Mouse (Mus musculus): ENCODE results near the gene Olfml2a. TPM values are rescaled to one million over a fixed set of nuclear protein-coding genes. Genes with fewer than 3 reads are reported as not detected.
A peak's percentile ranks its signal among the peaks of the same experiment; 100 is the strongest.

Olfml2a gene
- polyA plus RNA-seq, 1 experiment from 2014 or later = 2.7 TPM

GRCm38 (mm10) chr2:38916947-38917691, 14.7 kb upstream of the Olfml2a start:
- H3K9ac ChIP-seq = no peak overlapping the region
- H3K4me1 ChIP-seq (ENCODE audit: insufficient read depth) = no peaks in the 10 kb centered on the region
- no peak overlapping the region for H3K4me3 ChIP-seq (ENCODE audit: low read depth, low read length)
- H3K27me3 ChIP-seq (ENCODE audit: insufficient read depth, low read length) = no peaks in the 10 kb centered on the region
- H3K9me3 ChIP-seq (ENCODE audit: low read depth, low read length) = no peaks in the 10 kb centered on the region
- no peak for TF ChIP-seq CTCF (IDR thresholded peaks at IDR 0.05; ENCODE audit: low read depth)
- no peak overlapping the region for H3K4me2 ChIP-seq
- DNase-seq = no peak
- H3K27ac ChIP-seq (ENCODE audit: low read depth) = no peak overlapping the region
- 39% methylated on average over 4 of the region's 4 CpGs for WGBS
- no peaks in the 10 kb centered on the region for H3K36me3 ChIP-seq (ENCODE audit: insufficient read depth)
- no peak for ATAC-seq (ENCODE audit: insufficient read depth)

- no peak for ATAC-seq (ENCODE audit: insufficient read depth)
- no peak for TF ChIP-seq CTCF (IDR thresholded peaks at IDR 0.05; ENCODE audit: low read depth)
Observed at GRCm38 (mm10) chr2:38921374-38921773, 10.4 kb upstream of the Olfml2a start.

GRCm38 (mm10) chr2:38923471-38923870, 8.3 kb upstream of the Olfml2a start:
- Histone ChIP-seq H3K9ac (no peak overlapping the region), H3K27me3 (ENCODE audit: insufficient read depth, low read length) (peaks cover 21% of the 10 kb centered on the region), H3K4me2 (no peak overlapping the region), H3K36me3 (ENCODE audit: insufficient read depth) (no peaks in the 10 kb centered on the region), H3K27ac (ENCODE audit: low read depth) (no peak overlapping the region), H3K4me1 (ENCODE audit: insufficient read depth) (no peaks in the 10 kb centered on the region), H3K9me3 (ENCODE audit: low read depth, low read length) (no peaks in the 10 kb centered on the region), H3K4me3 (ENCODE audit: low read depth, low read length) (no peak overlapping the region)
- ATAC-seq (ENCODE audit: insufficient read depth) (no peak), DNase-seq (no peak)
- 42% methylated on average over 3 of the region's 3 CpGs for WGBS
- no peak for TF ChIP-seq CTCF (IDR thresholded peaks at IDR 0.05; ENCODE audit: low read depth)

More at GRCm38 (mm10) chr2:38921374-38921773, 10.4 kb upstream of the Olfml2a start:
- Histone ChIP-seq H3K36me3 (ENCODE audit: insufficient read depth) (no peaks in the 10 kb centered on the region), H3K9me3 (ENCODE audit: low read depth, low read length) (no peaks in the 10 kb centered on the region), H3K4me1 (ENCODE audit: insufficient read depth) (no peaks in the 10 kb centered on the region), H3K9ac (no peak overlapping the region), H3K4me3 (ENCODE audit: low read depth, low read length) (no peak overlapping the region), H3K27me3 (ENCODE audit: insufficient read depth, low read length) (peaks cover 21% of the 10 kb centered on the region), H3K27ac (ENCODE audit: low read depth) (no peak overlapping the region), H3K4me2 (no peak overlapping the region)
- DNase-seq = no peak
- WGBS = 18% methylated on average over 1 of the region's 1 CpGs

GRCm38 (mm10) chr2:38923911-38924310, 7.9 kb upstream of the Olfml2a start:
- TF ChIP-seq CTCF (IDR thresholded peaks at IDR 0.05; ENCODE audit: low read depth) = no peak
- DNase-seq = no peak
- Histone ChIP-seq H3K9me3 (ENCODE audit: low read depth, low read length) (no peaks in the 10 kb centered on the region), H3K27ac (ENCODE audit: low read depth) (no peak overlapping the region), H3K4me1 (ENCODE audit: insufficient read depth) (no peaks in the 10 kb centered on the region), H3K36me3 (ENCODE audit: insufficient read depth) (no peaks in the 10 kb centered on the region), H3K27me3 (ENCODE audit: insufficient read depth, low read length) (peaks cover 21% of the 10 kb centered on the region), H3K4me2 (no peak overlapping the region), H3K4me3 (ENCODE audit: low read depth, low read length) (no peak overlapping the region), H3K9ac (no peak overlapping the region)
- WGBS = 61% methylated on average over 2 of the region's 2 CpGs
- no peak for ATAC-seq (ENCODE audit: insufficient read depth)

GRCm38 (mm10) chr2:38924571-38924970, 7.2 kb upstream of the Olfml2a start:
- peak overlapping the region; percentile 83 for H3K4me3 ChIP-seq (ENCODE audit: low read depth, low read length)
- H3K27me3 ChIP-seq (ENCODE audit: insufficient read depth, low read length) = peaks cover 21% of the 10 kb centered on the region
- H3K4me1 ChIP-seq (ENCODE audit: insufficient read depth) = no peaks in the 10 kb centered on the region
- no peak for ATAC-seq (ENCODE audit: insufficient read depth)
- no peak overlapping the region for H3K27ac ChIP-seq (ENCODE audit: low read depth)
- WGBS = 11% methylated on average over 10 of the region's 10 CpGs
- peak overlapping the region; percentile 71 for H3K4me2 ChIP-seq
- DNase-seq = peak; percentile 29
- no peaks in the 10 kb centered on the region for H3K9me3 ChIP-seq (ENCODE audit: low read depth, low read length)
- peak overlapping the region; percentile 59; the same call in 1 of the 2 replicates for H3K9ac ChIP-seq
- TF ChIP-seq CTCF (IDR thresholded peaks at IDR 0.05; ENCODE audit: low read depth) = no peak
- H3K36me3 ChIP-seq (ENCODE audit: insufficient read depth) = no peaks in the 10 kb centered on the region

- ATAC-seq (ENCODE audit: insufficient read depth) (peak; percentile 68), DNase-seq (peak; percentile 30)
- H3K27ac ChIP-seq (ENCODE audit: low read depth) = no peak overlapping the region
- H3K36me3 ChIP-seq (ENCODE audit: insufficient read depth) = no peaks in the 10 kb centered on the region
- H3K4me3 ChIP-seq (ENCODE audit: low read depth, low read length) = peak overlapping the region; percentile 83
- H3K4me1 ChIP-seq (ENCODE audit: insufficient read depth) = no peaks in the 10 kb centered on the region
- WGBS = under 1% methylated on average over 51 of the region's 51 CpGs
- H3K4me2 ChIP-seq = peak overlapping the region; percentile 71
- H3K27me3 ChIP-seq (ENCODE audit: insufficient read depth, low read length) = peaks cover 21% of the 10 kb centered on the region
- no peak for TF ChIP-seq CTCF (IDR thresholded peaks at IDR 0.05; ENCODE audit: low read depth)
- no peaks in the 10 kb centered on the region for H3K9me3 ChIP-seq (ENCODE audit: low read depth, low read length)
- H3K9ac ChIP-seq = peak overlapping the region; percentile 59
Observed at GRCm38 (mm10) chr2:38925171-38926080, 6.4 kb upstream of the Olfml2a start.
